In the genomic region with DNA sequence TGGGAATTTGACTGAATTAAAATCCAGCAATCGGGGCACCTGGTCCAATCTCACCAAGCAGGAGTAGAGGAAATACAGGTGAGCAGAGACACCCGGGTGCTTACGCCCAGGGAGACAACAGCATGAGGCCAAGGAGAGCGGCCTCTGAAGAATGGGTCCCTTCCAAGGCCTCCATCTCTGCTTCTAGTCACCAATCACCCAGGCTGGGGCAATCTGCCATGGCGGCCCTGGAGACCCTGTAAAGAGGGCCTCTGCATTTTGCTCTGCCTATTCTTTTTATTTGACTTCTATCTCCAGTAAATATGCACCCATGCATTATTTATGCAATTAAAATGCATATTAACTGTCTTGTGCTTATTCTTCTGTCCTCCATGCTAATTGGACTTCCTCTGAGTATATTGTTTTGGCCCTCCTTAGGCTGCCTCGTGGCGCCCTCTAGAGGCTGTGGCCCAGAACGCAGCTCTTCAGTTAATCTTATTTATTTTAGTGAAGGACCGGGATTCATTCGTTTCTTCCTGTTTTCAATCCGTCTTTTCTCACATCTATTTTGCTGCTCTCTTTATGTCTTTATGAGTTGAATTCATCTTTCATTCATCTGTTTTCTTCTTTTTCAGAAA, we compare ENCODE assay signal across 9 mouse cellular contexts. TPM values are rescaled to one million over a fixed set of nuclear protein-coding genes. Genes with fewer than 3 reads are reported as not detected.
DNase-seq lines count a peak whose midpoint lies in the region; ATAC-seq and TF ChIP-seq lines count a peak whose summit lies in the region.
"Had no signal": no experiment of that assay in that cellular context is flagged by ENCODE, and none has a peak within 500 bp of the region (broad histone marks: within the 10 kb centered on the region; RNA-seq: fewer than 3 reads in every experiment).

No protein-coding gene starts in this region.

- no peak overlapping the region for H3K4me2 ChIP-seq in liver, embryonic 12.5 days
- H3K4me2 ChIP-seq in hindbrain, embryonic 11.5 days (replicated peaks; ENCODE audit: low read depth, low read length), result no peak overlapping the region
- H3K4me2 ChIP-seq in liver, embryonic 11.5 days, result no peak overlapping the region

- WGBS in liver, embryonic 12.5 days (ENCODE audit: insufficient replicate concordance), result 33% methylated on average over 11 of the region's 11 CpGs
- 40% methylated on average over 11 of the region's 11 CpGs for WGBS in hindbrain, embryonic 11.5 days
- 34% methylated on average over 11 of the region's 11 CpGs for WGBS in liver, embryonic 11.5 days

- no peak for ATAC-seq in liver, embryonic 12.5 days
- no peak for ATAC-seq in Patski
- no peak for ATAC-seq in hindbrain, embryonic 11.5 days (ENCODE audit: low FRiP score)
- no peak for ATAC-seq in liver, embryonic 11.5 days (replicated peaks; ENCODE audit: low FRiP score)
- ATAC-seq in neutrophil, adult 5-6 weeks (ENCODE audit: extremely low read depth, insufficient number of reproducible peaks, low FRiP score, poor library complexity, severe bottlenecking), result peak; percentile 66

- H3K4me3 ChIP-seq in liver, embryonic 12.5 days, result no peak overlapping the region
- no peak overlapping the region for H3K4me3 ChIP-seq in hindbrain, embryonic 11.5 days (ENCODE audit: low read depth, low read length)
- H3K4me3 ChIP-seq in liver, embryonic 11.5 days (ENCODE audit: low read depth, low read length), result no peak overlapping the region
- H3K4me3 ChIP-seq: megakaryocyte, embryonic 14.5 days had no signal

- POLR2A ChIA-PET in Patski (lab: Charles Lee), result interaction anchor here (1.2 kb wide), 1 partner anchor 11 kb away, joined by 3 read pairs; no protein-coding TSS in a partner anchor

- H3K4me1 ChIP-seq in liver, embryonic 12.5 days, result no peaks in the 10 kb centered on the region
- H3K4me1 ChIP-seq in hindbrain, embryonic 11.5 days (replicated peaks; ENCODE audit: control insufficient read depth, insufficient read depth, low read length), result no peaks in the 10 kb centered on the region
- no peaks in the 10 kb centered on the region for H3K4me1 ChIP-seq in liver, embryonic 11.5 days (replicated peaks; ENCODE audit: control insufficient read depth, insufficient read depth, low read length)

- no peak overlapping the region for H3K27ac ChIP-seq in liver, embryonic 12.5 days
- H3K27ac ChIP-seq in hindbrain, embryonic 11.5 days (ENCODE audit: low read depth, low read length), result no peak overlapping the region
- H3K27ac ChIP-seq in liver, embryonic 11.5 days (ENCODE audit: low read depth, low read length), result no peak overlapping the region

- no peak overlapping the region for H3K9ac ChIP-seq in liver, embryonic 12.5 days
- H3K9ac ChIP-seq in hindbrain, embryonic 11.5 days (ENCODE audit: low read depth, low read length), result no peak overlapping the region
- no peak overlapping the region for H3K9ac ChIP-seq in liver, embryonic 11.5 days (ENCODE audit: low read depth, low read length)

- no peaks in the 10 kb centered on the region for H3K27me3 ChIP-seq in liver, embryonic 12.5 days (replicated peaks)
- peaks cover 2% of the 10 kb centered on the region for H3K27me3 ChIP-seq in Patski
- no peaks in the 10 kb centered on the region for H3K27me3 ChIP-seq in hindbrain, embryonic 11.5 days (ENCODE audit: control insufficient read depth, insufficient read depth, low read length)
- H3K27me3 ChIP-seq in liver, embryonic 11.5 days (replicated peaks; ENCODE audit: control insufficient read depth, insufficient read depth, low read length), result no peaks in the 10 kb centered on the region

- H3K36me3 ChIP-seq in liver, embryonic 12.5 days, result no peaks in the 10 kb centered on the region
- no peaks in the 10 kb centered on the region for H3K36me3 ChIP-seq in hindbrain, embryonic 11.5 days (ENCODE audit: control insufficient read depth, insufficient read depth, low read length)
- no peaks in the 10 kb centered on the region for H3K36me3 ChIP-seq in liver, embryonic 11.5 days (ENCODE audit: control insufficient read depth, insufficient read depth, low read length)

- CTCF ChIA-PET in Patski (lab: Charles Lee), result interaction anchor here (0.7 to 3.4 kb wide), 15 partner anchors 9 to 275 kb away, joined by 3 to 18 read pairs (median 3); no protein-coding TSS in a partner anchor

- peak; percentile 61 for DNase-seq in liver
- no peak for DNase-seq in Patski (ENCODE audit: low read depth, low spot score)
- peak; percentile 78 for DNase-seq in embryo, embryonic 10.5 days (ENCODE audit: low spot score)
- peak; percentile 85 for DNase-seq in hindbrain, embryonic 11.5 days (ENCODE audit: low spot score)
- DNase-seq in liver, embryonic 11.5 days (ENCODE audit: low spot score), result peak; percentile 58
- DNase-seq in c-Kit-positive CD71-positive TER-119-positive erythroid progenitor cells, embryonic 14.5 days (ENCODE audit: low spot score), result no peak

- in situ Hi-C loops in Patski (cut with MboI; ENCODE audit: low pct_unique_long_range_greater_than_20kb), result loop anchor here (5.0 kb wide), 2 partner anchors 123 to 283 kb away; no protein-coding TSS in a partner anchor

- TF ChIP-seq CTCF in Patski (IDR thresholded peaks at IDR 0.05), result peak; percentile 98

- no peaks in the 10 kb centered on the region for H3K9me3 ChIP-seq in liver, embryonic 12.5 days (replicated peaks)
- no peaks in the 10 kb centered on the region for H3K9me3 ChIP-seq in hindbrain, embryonic 11.5 days (ENCODE audit: control insufficient read depth, low read length)
- H3K9me3 ChIP-seq in liver, embryonic 11.5 days (ENCODE audit: control insufficient read depth, low read length), result no peaks in the 10 kb centered on the region
- H3K9me3 ChIP-seq: megakaryocyte, embryonic 14.5 days had no signal

RNA-seq across cellular contexts. Expression of a gene that starts 33.8 kb away (rescaled TPM):
- 12.9 and 14.4 TPM in 2 replicates for polyA plus RNA-seq in liver, embryonic 12.5 days (2016; fragmentation: Nextera tagmentation; extraction: Ambion mirVana)
- 75.1 TPM for polyA plus RNA-seq in Patski (2021)
- 2.7 and 3.4 TPM in 2 replicates for polyA plus RNA-seq in hindbrain, embryonic 11.5 days (2014; fragmentation: Nextera tagmentation; extraction: Ambion mirVana)
- polyA plus RNA-seq in liver, embryonic 11.5 days (2014; fragmentation: Nextera tagmentation; extraction: Ambion mirVana), result 12.9 and 13.7 TPM in 2 replicates
- total RNA-seq in neutrophil, adult 5-6 weeks (2017), result 1.2 and 2.6 TPM in 2 replicates

RNA-seq across cellular contexts. Expression of a gene that starts 35.4 kb away (rescaled TPM):
- polyA plus RNA-seq in liver, embryonic 12.5 days (2016; fragmentation: Nextera tagmentation; extraction: Ambion mirVana), result 2.2 and 2.4 TPM in 2 replicates
- not detected for polyA plus RNA-seq in Patski (2021)
- polyA plus RNA-seq in hindbrain, embryonic 11.5 days (2014; fragmentation: Nextera tagmentation; extraction: Ambion mirVana), result 42.3 and 79.1 TPM in 2 replicates
- 2.4 and 3.9 TPM in 2 replicates for polyA plus RNA-seq in liver, embryonic 11.5 days (2014; fragmentation: Nextera tagmentation; extraction: Ambion mirVana)
- total RNA-seq in neutrophil, adult 5-6 weeks (2017), result not detected in 2 replicates

Comparison
In these comparisons a context has a peak if more than half of its experiments do, and no peak if none do; other contexts are left out.
1. DNase-seq: peak in liver (single experiment), embryo, embryonic 10.5 days (single experiment), hindbrain, embryonic 11.5 days (single experiment) and liver, embryonic 11.5 days (single experiment); none in Patski (single experiment) and c-Kit-positive CD71-positive TER-119-positive erythroid progenitor cells, embryonic 14.5 days (single experiment).